Mouse (Mus musculus): ENCODE data around the gene Iqcb1. TPM values are rescaled to one million over a fixed set of nuclear protein-coding genes. Genes with fewer than 3 reads are reported as not detected.
"Not testable (repeated sequence)": the region's sequence is repeated elsewhere in the genome, so short reads cannot be mapped to it uniquely, and the experiment has no call there.

The Iqcb1 gene
- total RNA-seq (2021): 10 to 100 TPM; 36.4 to 43.1 TPM
- long read RNA-seq, partial matches to known transcripts: 7 of 27 reads
- long read RNA-seq, other reads (novel, unspliced or antisense): 19 of 27 reads

DNA sequence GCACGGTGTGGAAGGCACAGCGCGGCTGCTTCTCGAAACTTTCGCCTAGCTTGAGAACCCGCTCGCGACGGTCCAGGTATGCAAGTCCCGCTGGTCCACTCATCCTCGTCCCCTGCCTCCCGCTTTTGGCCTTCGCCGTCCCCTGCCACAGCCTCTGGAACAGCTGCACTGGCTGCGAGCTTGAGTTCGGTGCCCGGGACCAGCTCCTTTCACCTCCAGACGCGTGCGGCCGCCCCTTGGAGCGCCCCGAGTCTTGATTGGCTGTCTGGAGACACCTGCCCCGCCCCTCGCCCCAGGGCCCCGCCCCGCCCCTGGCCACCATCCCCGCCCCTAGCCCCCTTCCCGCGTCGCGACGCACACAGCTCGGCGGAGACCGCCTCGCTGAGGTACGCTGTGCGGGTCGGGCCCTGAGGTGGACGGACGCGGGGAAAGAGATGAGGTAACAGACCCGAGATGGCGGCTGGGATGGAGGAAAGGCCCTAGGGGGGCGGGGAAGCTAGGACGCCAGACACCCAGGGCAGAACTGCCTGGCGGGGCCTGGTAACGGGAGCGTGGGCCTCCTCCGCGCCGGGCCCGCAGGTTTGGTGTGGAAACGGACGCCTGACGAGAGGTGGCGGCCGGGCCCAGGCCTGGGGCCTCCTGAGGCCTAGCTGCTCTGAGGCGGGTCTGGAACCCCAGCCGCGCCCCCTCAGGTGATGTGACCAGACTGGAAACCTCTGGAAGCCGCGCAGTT, at the start of gene Iqcb1:
TSS of gene Iqcb1 (plus strand) at position 332 of the 733 bp plus-strand sequence.
- peak; percentile 74 to 82 for DNase-seq (ENCODE audit: low spot score in 2 of 2)

DNA sequence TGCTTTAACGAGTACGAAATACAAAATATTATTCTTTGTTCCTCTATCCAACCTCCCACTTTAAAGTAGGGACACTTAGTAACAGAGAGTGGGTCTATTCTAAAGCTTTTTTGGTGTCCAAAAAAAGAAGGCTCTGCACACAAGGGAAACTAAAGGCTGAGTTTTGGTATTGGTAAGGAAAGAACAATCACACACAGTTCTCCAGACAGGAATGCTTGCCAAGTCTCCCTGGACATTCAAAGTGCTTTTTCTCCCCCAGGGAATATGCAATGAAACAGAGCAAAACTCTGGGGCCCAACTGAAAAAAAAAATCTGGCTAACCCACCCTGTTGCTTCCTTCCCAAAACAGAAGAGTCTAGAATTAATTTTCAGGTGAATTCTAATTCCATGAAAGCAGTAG, 44.0 kb upstream of the Iqcb1 start:
- peak in 1 of 2 experiments; percentile 26 for DNase-seq (ENCODE audit: low spot score in 2 of 2)

DNA sequence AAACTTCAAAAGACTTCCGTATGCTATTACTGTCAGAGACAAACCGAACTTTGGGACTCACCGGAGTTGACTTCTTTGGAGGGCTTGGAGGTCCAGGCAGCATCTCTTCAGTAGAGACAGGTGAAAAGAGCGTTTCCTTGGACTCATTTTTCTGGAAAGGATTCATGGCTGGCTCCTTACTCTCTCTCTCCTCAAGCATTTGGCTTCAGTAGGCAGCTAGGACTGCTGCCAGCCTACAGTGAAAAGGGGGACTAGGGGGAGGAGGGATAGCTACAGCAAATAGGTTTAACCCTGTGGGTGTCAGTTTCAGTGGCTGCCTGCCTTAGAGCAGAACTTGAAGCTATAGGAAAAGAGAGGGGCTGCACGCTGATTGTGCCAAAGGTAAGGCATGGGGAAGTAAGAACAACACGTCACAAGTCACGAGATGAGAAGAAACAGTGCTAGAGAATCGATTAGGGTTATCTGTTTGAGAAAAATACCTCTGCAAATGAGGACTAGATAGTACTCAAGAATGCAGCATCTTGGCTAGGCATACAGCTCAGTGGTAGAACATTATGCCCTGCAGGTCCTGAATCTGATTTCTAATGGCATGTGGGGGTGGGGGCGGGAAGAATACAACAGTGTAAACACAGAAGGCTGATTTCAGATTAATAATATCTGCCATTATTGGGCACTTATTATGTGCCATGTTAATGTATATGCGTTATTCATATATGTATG, 43.4 kb upstream of the Iqcb1 start, which contains the start of gene Slc15a2:
TSS of gene Slc15a2 (minus strand) at position 369 of the 720 bp plus-strand sequence.
- peak; percentile 58 to 65 for DNase-seq (ENCODE audit: low spot score in 2 of 2)

DNA sequence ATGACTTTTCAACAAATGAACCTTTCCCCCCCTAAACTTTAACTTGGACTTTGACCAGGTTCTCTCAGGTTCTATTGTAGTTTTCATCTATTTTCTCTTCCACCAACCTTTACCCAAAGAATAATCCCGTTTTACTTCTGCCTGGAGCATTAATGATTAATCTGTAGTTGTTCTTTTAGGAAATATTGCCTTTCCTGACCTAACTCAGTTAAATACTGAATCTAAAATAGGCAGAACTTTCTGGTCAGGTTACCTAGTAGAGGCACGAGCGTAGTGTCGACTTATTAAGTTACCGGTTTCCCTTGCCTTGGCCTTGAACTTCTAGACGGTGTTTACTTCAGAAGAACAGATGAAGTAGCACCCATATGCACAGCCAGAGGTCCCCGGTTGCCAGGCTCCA, 41.7 kb upstream of the Iqcb1 start:
- DNase-seq (ENCODE audit: low spot score in 2 of 2): no peak

DNA sequence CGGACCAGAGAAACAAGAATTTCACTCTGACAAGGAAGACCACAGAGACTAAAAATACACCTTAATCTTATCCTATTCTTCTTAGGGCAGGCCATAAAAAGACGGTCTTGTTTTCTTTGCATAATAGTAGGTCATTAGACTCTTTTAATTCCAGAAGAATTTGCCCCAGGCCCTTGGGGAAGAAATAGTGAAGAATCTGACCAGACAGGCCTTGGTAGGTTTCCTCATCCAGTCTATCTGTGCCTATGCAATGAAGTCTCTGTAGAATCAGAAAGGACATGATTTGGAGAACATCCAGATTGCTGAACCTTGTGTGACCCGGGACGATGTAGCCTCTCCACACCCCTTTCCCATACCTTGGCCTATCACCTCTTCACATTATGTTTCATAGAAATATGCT, 38.0 kb upstream of the Iqcb1 start:
- no peak for DNase-seq (ENCODE audit: low spot score in 2 of 2)

DNA sequence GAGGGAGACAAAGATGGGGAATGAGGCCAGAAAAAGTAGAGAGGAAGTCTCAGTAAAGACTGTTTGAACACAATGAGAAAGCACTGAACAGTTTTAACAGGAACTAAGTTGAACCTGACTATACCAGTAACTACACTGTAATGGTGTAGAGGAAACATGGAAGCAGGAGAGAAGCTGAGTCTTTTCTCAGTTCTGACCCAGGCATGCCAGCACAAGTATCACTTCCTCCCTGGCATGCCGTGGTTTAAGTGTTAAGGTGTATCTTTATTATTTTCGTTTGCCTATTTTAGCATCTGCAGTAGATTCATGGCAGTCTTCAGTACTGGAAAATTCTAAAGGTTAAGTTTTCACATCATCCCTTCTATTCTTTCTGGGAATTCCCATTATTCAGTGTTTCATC, 33.2 kb upstream of the Iqcb1 start:
- no peak for DNase-seq (ENCODE audit: low spot score in 2 of 2)

DNA sequence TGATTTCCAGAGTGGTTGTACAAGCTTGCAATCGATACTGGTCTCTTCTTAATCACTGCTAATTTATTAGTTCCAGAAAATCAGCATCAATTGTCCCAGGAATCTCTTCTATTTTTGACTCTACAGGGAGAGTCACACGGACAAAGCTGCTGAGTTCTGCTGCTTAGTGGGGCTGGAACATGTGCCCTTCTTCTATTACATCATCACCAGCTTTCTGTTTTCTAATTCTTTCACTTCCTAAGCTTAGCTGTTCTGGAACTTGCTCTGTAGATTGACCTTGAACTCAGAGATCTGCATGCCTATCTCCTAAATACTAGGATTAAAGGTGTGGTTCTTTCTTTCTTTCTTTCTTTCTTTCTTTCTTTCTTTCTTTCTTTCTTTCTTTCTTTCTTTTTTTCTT, 29.9 kb upstream of the Iqcb1 start:
- no peak for DNase-seq (ENCODE audit: low spot score in 2 of 2)

DNA sequence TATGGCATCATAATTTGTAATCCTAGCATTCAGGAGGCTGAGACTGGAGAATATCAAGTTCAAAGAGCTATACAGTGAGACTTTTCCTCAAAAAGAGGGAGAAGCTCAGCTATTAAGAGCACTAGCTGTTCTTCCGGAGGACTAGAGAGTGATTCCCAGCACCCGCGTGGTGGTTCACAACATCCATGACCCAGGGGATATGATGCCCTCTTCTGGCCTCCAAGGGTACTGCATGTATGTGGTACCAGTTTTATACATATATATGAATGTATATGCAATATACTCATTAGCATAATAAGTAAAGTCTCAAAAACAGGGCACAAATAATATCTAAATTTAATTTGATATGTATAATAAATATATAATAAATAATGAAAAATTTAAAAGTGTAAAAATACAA, 25.8 kb upstream of the Iqcb1 start:
- no peak for DNase-seq (ENCODE audit: low spot score in 2 of 2)

DNA sequence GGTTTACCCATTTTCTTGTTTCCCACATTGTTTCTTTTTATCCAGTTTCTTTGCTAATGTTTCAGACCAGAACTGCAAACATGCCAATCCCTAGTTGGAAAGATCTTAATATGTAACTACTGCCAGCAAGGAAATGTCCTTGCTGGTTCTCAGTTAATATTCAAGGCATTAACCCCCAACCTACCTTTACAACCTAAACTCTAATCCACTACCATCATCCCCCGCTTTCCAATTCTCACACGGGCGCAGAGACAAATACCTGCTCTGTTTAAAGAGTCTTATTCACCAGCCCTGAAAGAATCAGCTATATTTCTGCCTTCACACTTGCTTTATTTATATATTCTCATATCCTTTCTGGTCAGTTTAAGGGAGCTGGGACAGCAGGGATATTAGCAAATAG, 19.6 kb upstream of the Iqcb1 start:
- no peak for DNase-seq (ENCODE audit: low spot score in 2 of 2)

DNA sequence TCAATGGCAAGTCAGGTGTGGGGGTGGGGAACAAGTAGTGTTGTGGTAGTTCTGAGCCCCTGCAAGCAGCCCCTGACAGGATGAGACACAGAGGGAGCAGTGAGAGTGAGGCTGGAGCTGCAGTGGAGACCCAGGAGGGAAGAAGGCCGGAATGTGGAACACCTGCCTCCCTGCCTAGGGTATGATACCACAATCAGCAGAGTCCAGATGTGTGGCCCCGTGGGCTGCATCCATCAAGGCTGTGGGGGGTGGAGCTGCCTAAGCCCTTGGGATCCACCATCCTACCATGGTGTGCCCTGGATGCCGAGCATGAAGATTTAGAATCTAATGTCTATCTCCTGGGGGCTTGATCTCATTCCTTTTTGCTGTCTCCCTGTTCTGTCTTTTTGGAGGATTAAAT, 14.5 kb upstream of the Iqcb1 start:
- DNase-seq (ENCODE audit: low spot score in 2 of 2): no peak

DNA sequence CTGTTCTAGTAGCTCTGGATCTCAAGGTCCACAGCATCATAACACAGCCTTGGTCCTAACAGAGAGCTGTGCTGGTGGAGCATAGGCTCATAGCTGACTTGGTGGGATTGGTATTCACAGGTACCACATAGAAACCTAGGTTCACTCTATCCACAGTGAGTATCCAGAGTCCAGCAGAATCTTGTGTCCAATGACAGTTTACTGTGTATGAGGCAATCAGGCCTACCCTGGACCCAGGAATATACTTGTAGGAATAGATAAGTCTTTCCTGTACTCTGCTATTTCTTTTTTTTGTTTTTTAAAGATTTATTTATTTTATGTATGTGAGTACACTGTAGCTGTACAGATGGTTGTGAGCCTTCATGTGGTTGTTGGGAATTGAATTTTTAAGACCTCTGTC, 11.3 kb upstream of the Iqcb1 start:
- DNase-seq (ENCODE audit: low spot score in 2 of 2): no peak

DNA sequence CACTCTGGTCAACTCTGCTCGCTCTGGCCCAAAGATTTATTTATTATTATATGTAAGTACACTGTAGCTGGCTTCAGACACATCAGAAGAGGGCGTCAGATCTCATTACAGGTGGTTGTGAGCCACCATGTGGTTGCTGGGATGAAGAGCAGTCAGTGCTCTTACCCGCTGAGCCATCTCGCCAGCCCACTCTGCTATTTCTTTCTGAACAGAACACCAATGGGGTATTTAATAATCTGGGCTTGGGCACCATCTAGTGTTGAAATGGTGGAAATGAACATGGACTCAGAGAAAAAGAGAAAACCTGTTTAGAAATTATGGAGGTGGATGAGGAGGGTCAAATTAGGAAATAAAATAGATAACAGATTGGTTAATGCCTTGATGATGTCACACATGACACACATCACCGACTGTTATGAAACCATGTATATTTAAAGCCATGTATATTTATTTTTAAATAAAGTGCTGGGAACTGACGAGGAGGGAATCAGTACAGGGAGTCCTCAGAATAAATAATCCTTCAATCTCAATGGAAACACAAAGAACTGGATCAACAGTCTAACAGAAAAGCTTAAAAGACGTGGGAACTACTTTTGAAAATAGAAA, 10.8 kb upstream of the Iqcb1 start:
- DNase-seq (ENCODE audit: low spot score in 2 of 2): peak; percentile 75 to 79

DNA sequence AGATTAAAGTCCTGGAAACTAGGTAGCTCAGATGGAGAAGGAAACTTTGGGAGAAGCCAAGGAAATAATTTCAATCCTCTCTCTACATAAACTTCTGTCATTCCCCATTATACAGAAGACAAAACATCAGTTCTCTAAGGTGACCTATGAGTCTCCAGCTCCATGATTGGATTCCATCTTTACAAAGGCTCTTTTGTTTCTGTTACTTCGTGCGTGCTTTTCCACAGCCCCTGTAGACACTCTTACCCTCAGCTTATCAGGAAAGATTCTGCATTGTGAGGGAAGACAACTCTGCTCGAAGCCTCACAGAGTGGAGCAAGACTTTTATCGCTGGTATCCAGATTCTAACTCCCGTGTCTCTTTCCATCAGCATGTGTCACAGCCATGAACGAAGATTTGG, 8.2 kb upstream of the Iqcb1 start:
- DNase-seq (ENCODE audit: low spot score in 2 of 2): no peak

DNA sequence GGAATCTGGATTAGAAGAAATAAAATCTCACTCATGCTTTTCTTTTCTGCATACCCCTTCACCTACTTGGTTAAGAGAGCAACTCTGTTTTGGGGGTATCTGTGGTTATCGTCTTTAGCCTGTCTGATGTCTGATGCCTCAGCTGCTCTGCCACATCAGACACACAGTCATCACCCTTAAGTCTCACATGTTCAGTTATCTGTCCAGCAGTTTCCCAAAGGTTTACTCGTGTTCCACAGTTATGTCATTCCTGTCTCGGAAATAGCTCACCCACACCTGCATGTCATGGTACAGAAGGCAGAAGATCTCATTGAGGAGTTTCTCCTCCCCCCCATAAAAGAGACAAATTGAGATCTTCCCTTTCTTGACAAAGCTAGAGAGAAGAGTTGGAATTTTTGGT, 7.4 kb upstream of the Iqcb1 start:
- DNase-seq (ENCODE audit: low spot score in 2 of 2): no peak

DNA sequence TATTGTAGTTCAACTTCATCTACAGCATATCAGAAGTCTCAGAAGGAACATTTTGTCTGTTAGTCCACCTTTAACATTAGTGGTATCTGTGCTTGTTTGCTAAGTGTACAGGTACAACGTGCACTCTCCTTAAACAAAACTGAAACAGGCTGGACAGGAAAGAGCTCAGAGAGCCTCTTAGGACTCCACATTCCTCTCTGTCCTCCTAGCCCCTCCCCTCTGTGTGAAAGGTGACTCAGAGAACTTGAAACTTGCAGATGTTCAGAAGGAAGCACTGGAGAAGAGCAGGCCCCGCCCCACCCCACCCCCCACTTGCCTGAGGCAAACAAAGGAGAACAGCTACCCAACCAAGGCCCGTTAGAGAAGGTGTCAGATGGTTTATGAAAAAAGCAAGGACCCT, 6.7 kb upstream of the Iqcb1 start:
- DNase-seq (ENCODE audit: low spot score in 2 of 2): no peak

DNA sequence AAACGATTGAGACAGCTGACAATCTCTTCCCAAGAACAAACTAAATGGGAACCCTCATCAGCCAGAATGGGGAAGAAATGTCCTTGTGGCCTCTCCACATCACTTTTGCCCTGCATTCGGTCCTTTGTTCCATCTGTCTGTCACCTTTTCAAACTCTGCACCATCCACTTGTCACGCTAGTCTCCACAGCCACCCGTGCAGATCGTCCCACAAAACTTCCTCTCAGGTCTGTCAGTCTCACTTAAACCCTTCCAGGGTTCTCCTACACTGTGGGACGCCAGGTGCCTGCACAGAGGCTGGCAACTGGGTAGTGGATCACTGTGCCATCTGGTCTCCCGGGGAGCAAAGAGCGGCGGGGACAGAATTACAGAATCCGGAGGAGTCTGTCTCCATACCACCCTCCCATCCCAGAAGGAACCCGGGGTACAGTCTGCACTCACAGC, 553 bp upstream of the Iqcb1 start:
- DNase-seq (ENCODE audit: low spot score in 2 of 2): peak in 1 of 2 experiments; percentile 12

DNA sequence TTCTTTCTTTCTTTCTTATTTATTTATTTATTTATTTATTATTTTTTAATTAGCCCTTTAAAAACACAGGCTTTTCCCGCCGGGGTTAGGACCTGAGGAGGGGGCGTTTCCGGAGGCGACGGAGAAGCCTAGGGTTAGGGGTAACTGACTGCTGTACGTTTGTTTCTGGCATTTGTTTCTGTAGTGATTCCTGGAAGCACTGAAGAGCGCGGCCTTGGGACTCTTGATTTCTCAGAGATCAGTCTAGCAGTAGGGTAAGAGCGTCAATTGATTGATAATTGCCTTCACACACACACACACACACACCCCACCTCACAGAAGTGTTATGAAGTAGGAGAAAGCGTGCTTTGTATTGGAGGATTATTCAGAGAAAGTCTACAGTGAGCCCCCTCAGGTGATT, 635 bp downstream of the Iqcb1 start:
- no peak for DNase-seq (ENCODE audit: low spot score in 2 of 2)

DNA sequence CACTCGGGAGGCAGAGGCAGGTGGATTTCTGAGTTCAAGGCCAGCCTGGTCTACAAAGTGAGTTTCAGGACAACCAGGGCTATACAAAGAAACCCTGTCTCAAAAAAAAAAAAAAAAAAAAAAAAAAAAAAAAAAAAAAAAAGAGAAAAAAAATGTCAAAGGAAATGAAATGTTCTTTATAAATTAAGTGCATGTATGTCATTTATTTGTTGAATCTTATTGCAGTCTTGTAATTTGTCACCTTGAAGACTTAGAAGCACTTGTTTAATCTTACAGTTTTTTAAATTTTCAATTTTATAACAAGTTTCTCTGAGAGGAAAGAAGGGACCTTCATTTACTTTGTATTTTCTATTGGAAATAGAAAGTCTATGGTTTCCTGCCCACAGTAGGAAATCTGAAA, 18.7 kb downstream of the Iqcb1 start:
- DNase-seq (ENCODE audit: low spot score in 2 of 2): not testable (repeated sequence)

DNA sequence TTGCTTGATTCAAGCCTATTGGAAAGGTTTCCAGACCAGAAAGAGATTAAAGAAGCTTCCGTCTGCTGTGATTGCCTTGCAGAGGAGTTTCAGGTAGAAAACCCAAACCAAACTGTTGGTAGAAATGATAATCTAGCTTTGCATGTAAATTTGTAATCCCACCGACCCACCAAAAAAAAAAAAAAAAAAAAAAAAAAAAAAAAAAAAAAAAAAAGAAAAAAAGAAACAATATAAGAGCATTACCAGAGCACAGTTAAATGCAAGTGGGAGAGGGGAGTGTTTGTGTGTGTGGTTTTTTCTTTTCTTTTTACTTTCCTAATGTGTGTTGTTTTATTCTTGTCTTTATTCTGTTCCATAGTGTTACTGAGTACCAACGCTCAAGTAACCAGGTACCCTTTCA, 23.0 kb downstream of the Iqcb1 start:
- no peak for DNase-seq (ENCODE audit: low spot score in 2 of 2)

DNA sequence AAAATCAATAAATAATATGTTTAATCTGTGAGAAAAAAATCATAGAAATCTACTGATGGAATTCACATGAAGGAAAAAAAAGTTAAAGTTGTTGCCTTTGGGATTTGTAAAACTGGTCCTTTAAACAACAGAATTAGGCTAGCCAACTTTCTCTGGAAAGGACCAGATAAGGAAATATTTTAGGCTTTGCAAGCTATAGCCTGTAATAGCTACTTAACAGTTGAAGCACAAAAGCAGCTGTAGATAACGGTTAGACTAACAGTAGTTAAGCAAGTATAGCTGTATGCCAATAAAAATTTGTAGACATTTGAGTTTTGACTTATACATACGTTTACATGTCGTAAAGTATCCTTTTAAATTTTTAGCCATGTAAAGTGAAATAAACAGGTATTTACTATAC, 35.4 kb downstream of the Iqcb1 start:
- DNase-seq (ENCODE audit: low spot score in 2 of 2): no peak

DNA sequence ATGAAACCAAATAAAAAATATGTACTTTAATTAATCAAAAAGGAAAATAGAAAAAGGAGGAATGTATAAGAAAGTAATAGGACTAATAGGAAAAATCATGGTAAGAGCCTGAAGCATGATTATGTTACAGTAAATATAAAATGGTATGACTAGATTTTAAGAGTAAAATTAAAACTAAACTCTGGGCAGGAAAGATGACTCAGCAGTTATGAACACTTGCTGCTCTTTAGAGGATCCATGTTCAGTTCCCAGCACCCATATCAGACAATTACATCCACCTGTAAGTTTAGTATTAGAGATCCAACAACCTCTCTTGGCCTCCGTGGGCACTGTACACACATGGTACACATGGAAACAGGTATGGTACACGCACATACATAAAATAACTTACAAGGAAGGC, 41.3 kb downstream of the Iqcb1 start:
- DNase-seq (ENCODE audit: low spot score in 2 of 2): no peak

DNA sequence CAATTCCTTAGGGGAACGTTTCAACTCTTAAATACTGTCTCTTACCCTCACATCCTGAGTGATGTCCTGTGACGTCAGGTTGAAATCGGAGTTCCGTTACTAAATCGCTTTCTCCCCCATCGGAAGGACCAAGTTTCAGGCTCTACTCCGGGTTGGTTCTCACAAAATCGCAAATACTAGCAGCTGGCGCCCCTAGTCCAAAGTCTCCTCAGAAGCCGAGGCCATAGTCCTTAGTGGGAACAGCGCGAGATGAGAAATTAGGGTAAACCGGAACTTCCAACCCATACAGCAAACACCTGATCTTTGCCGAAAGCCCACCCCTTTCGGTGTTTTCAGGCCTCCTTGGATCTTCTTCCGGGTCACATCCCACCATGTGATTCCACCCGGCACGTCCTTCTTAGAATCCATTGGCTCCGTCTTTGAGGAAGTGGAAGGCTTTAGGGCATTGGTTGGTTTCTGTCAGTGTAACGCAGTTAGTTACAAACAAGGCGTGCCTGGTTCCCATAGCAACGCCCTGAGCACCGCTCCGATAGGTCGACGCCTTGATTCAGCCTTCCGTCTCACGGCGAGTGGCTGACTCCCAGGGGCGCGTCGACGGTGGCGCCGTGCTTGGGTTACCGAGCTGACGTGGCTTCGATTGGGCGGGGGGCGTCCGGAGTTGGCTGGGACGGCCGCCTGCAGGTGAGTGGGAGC, 46.5 kb downstream of the Iqcb1 start, which contains the start of the genes Eaf2 and Golgb1:
TSS of gene Eaf2 (minus strand) at position 421 of the 693 bp plus-strand sequence.
TSS of gene Golgb1 (plus strand) at position 558 of the 693 bp plus-strand sequence.
- DNase-seq (ENCODE audit: low spot score in 2 of 2): peak; percentile 91 to 93

Data from layer of hippocampus, postnatal 10 days (tissue).